Mouse (Mus musculus): ENCODE data around the gene Olfr523.
"Not testable (repeated sequence)": the region's sequence is repeated elsewhere in the genome, so short reads cannot be mapped to it uniquely, and the experiment has no call there.

Olfr523 gene

DNA sequence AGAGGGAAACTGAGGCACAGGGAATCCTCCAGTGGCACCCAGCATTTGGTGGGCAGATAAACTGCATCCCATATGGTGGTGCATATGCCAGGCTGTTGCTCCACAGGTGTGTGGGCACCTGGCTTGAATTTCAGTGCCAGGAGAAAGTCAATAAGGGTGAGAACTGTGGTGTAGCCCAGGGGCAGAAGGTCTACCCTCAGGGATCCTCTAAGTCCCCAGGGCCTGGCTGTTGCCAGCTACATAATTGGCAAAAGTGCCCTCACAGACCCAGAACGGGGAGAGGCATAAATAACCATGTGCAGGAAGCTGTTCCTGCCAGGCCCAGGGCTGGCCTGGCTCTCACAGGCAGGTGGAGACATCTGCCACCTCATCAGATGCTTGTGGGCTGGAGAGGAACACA is at the start of gene Olfr523:
Olfr523 (plus strand) TSS at position 282 of the 400 bp plus-strand sequence.
- DNase-seq: no peak

DNA sequence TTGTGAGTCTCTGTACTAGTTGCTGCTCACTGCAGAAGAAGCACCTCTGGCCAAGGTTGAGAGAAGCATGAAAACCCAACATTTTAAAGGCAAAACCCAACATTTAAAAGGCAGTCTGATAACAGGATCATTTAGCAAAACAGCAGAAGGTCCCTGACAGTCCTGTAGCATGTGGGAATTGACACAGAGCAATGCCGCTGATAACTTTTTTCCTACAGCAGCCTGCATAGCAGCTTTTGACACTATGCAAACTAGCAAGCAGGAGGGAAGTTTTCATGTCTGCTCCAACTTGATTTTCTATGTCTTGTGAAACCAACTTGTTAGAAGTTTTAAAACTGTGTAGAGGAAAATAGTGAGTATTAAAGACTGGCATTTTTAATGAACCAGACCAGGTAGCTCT is 48.6 kb upstream of the Olfr523 start:
- DNase-seq: no peak

- DNase-seq: peak; percentile 97
Measured at GRCm38 (mm10) chr7:140125278-140126021, 47.6 kb upstream of the Olfr523 start.

- DNase-seq: no peak
Measured at GRCm38 (mm10) chr7:140126022-140126350, 47.0 kb upstream of the Olfr523 start.

GRCm38 (mm10) chr7:140126934-140127333 is 46.1 kb upstream of the Olfr523 start:
- DNase-seq: no peak

DNA sequence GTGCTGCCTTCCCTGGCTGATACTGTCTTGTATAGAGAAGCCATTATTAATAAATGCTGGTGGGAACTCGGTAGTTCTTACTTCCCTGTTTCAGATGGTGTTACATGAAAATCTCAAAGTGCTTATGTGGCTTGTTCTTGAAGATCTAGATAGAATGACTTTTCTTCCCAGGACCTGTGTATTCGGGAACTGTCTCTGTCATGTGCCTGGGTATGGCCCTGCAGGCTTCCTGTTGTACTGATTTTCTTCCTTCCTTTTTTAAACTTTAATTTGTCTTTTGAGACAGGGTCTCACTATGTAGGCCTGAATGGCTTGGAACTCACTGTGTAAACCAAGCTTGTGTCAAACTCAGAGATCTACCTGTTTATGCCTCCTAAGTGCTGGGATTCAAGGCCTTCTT is 45.1 kb upstream of the Olfr523 start:
- no peak for DNase-seq

GRCm38 (mm10) chr7:140132184-140132583 is 40.8 kb upstream of the Olfr523 start:
- not testable (repeated sequence) for DNase-seq

DNA sequence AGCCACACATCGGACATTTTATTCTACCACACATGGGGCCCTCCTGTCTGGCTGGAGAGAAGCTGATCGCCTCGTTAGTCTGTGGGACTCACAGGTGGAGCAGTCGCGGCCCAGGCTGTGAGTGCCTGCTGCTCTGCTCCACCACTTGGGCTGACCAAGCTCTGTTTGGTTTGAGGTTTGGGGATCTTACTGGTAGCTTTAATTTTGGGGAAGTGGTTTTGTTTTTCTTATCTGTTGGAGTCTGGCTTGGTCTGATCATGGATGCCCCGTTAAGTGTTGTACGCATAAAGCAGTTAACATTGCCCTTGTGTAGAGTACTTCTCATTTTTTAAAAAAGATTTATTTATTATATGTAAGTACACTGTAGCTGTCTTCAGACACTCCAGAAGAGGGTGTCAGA is 39.0 kb upstream of the Olfr523 start:
- not testable (repeated sequence) for DNase-seq

DNA sequence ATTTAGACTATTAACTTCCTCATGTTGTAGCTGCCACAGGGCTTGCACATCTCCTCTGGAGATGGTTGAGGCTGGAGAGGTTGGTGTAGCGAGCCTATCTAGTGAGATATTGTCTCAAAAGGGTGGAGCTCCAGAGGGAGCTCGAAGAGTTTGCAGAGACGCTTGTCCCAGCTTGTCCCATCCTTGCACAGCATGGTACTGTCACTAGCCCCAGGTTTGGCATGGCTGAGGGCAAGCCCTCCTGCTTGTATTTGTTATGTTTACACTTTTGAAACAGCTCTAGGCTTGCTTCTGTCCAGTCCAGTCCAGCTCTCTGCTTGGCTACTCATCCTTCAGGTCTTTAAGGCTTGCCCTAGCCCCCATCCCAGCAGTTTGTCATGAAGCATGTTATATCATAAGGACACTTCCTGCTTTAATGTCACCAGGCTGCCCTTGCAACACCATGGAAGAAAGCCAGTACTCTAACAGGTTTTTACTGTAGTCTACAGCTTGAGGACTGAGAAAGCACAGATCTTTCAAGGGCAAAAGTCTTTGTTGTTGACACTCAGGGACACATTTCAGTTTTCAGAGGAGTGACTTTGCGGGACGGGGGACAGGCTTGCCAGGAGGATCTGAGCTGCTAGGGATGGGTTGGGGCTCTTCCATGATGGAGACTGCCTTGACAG is 37.8 kb upstream of the Olfr523 start:
- DNase-seq: no peak

DNA sequence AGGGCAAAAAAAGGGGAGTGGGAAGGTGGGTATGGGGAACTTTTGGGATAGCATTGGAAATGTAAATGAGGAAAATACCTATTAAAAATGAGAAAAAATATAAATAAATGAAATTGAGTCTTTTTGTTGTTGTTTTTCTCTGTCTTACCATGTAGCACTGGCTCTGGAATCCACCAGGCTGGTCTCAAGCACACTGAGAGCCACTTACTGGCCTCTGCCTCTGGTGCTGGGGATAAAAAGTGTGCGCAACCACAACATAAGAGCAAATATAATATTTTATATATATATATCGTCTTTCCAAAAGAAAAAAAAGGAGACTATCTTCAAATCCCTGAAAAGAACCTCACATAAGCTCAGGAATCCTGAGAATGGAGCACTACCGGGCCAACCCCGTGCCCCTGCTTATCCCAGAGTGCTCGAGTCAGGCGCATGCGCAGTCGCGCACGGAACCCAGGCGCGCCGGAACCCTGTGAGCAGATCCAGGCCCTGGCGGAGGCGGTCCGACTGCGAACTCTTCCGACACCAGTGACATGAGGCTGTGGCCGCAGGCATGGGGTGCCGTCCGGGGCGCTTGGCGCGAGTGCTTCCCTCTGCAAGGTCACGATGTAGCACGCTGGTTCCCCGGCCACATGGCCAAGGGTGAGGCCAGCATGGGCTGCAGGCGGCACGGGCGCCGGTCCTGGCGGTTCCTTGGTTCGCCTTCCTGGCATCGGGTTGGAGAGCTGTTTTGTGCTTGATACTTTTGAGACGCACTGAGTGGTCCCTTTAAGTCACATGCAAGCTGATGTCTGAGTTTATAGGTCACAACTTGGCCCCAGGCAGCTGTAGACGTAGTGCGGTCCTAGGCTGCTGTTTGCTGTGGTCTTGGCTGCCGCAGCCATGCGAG is 35.6 kb upstream of the Olfr523 start, which contains the start of gene Mtg1:
Mtg1 (plus strand) TSS at position 430 of the 886 bp plus-strand sequence.
- peak; percentile 97 for DNase-seq

DNA sequence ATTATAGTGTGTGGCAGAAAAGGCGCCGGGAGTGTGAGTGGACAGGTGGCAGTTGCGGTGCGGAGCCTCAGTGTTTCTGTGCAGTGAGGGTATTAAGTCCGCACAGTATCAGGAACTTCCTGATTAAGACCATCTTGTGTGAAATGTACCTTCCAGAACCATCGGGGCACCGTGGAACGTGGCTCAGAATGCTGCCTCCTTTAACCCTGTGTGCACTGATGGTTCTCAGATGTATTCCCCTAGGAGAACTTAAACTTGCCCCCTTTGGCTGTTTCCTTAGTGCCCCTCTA is 35.1 kb upstream of the Olfr523 start:
- no peak for DNase-seq

DNA sequence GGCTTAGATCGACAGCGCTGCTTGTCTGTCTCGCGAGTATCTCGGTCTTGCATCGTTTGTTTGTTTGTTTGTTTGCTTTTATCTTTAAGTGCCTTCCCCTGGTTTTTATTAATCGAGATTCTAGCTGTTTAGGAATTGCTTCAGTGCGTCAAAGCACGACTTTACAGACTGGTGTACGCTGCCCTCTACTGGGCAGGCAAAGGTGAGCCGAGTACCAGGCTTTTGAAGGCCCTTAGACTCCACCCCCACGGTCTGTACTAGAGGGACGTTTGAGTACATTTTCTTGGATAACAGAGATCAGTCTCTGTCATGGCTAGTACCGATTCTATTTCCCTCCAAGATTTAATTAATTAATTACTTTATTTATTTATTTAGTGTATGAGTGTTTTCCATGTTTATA is 31.7 kb upstream of the Olfr523 start:
- DNase-seq: peak; percentile 68

- DNase-seq: no peak
Measured at GRCm38 (mm10) chr7:140144550-140144949, 28.5 kb upstream of the Olfr523 start.

GRCm38 (mm10) chr7:140153383-140153782 is 19.6 kb upstream of the Olfr523 start:
- DNase-seq: no peak

- DNase-seq: no peak
Measured at GRCm38 (mm10) chr7:140153829-140154217, 19.2 kb upstream of the Olfr523 start.

GRCm38 (mm10) chr7:140154218-140154927 is 18.6 kb upstream of the Olfr523 start, which contains the start of gene Sprn:
Sprn (minus strand) TSS chr7:140154877.
- DNase-seq: no peak

DNA sequence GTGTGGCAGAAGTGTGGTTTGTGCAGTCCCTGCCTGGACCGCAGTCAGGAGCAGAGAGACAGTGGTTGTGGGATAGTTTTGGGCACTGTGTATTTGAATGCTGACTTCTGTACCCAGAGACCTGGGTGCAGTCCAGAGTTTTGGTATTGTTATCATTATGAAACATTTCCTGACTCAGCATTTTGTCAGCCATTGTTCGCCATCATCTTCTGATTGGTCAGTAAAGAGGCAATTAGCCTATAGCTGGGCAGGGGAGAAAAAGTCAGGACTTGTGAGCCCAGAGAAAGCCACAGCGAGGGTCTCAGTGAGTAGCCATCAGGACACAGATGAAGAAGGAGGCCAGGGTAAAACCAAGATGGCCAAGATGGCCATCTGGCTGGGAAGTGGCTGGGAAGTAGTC is 12.7 kb upstream of the Olfr523 start:
- no peak for DNase-seq

- no peak for DNase-seq
Measured at GRCm38 (mm10) chr7:140164664-140165063, 8.4 kb upstream of the Olfr523 start, which contains the start of gene Olfr522. Olfr522 (minus strand) TSS chr7:140164764.

GRCm38 (mm10) chr7:140167950-140168349 is 5.1 kb upstream of the Olfr523 start:
- DNase-seq: no peak

- no peak for DNase-seq
Measured at GRCm38 (mm10) chr7:140169386-140169785, 3.6 kb upstream of the Olfr523 start.

DNA sequence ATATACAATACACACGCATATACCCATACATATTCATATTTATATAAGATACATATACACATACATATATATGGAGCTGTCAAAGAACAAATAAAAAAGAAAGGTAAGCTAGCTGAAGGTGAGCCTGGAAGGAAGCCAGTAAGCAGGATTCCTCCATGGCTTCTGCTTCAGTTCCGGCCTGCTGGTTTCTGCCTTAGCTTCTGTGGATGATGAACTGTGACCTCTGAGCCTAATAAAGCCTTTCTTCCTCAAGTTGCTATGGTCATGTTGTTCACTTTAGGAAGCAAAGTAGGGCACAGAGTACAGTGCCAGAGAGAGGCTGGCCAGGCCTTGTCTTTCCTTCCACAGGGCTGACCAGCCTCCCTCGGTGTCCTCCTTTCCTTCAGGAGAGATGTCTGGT is 2.2 kb upstream of the Olfr523 start:
- no peak for DNase-seq

- no peak for DNase-seq
Measured at GRCm38 (mm10) chr7:140179176-140179575, 6.2 kb downstream of the Olfr523 start.

- no peak for DNase-seq
Measured at GRCm38 (mm10) chr7:140180692-140181091, 7.7 kb downstream of the Olfr523 start.
